27 mouse cellular contexts compared by ENCODE assay signal in genomic region chr5:112051786-112052185, GRCm38 (mm10).
"Had no signal": no experiment of that assay in that cellular context is flagged by ENCODE, and none has a peak within 500 bp of the region (broad histone marks: within the 10 kb centered on the region; RNA-seq: fewer than 3 reads in every experiment).

No protein-coding gene starts in this region.

- H3K36me3 ChIP-seq: heart, embryonic 13.5 days; heart, embryonic 15.5 days; hindbrain, embryonic 13.5 days; hindbrain, embryonic 15.5 days; kidney, embryonic 15.5 days; limb, embryonic 13.5 days; limb, embryonic 15.5 days; liver, embryonic 12.5 days had no signal

- DNase-seq: gastrocnemius, postnatal 14 days; gastrocnemius, postnatal 36 days; heart, adult 11 months; heart, adult 2 months; heart, postnatal 14 days; heart, postnatal 36 days; kidney, adult 11 months; kidney, adult 2 months; kidney, adult 9 months; kidney, postnatal 14 days; kidney, postnatal 36 days; layer of hippocampus, adult 9-11 months; layer of hippocampus, postnatal 36 days; left cerebral cortex, postnatal 4 days had no signal

- ATAC-seq: hindbrain, postnatal 0 days; intestine, embryonic 16.5 days; liver, embryonic 12.5 days had no signal

- H3K4me1 ChIP-seq: heart, embryonic 13.5 days; heart, embryonic 15.5 days; limb, embryonic 13.5 days; limb, embryonic 15.5 days; liver, embryonic 12.5 days had no signal

- H3K9ac ChIP-seq: heart, embryonic 13.5 days; heart, embryonic 15.5 days; hindbrain, embryonic 13.5 days; hindbrain, embryonic 15.5 days; kidney, embryonic 15.5 days; limb, embryonic 13.5 days; limb, embryonic 15.5 days; liver, embryonic 12.5 days; liver, embryonic 14.5 days had no signal

- H3K9me3 ChIP-seq: heart, embryonic 15.5 days; hindbrain, embryonic 15.5 days; kidney, embryonic 15.5 days; limb, embryonic 15.5 days; liver, embryonic 12.5 days had no signal

- H3K27ac ChIP-seq: heart, adult 2 months; heart, embryonic 13.5 days; heart, embryonic 15.5 days; hindbrain, embryonic 13.5 days; hindbrain, embryonic 15.5 days; hindbrain, postnatal 0 days; kidney, embryonic 15.5 days; kidney, postnatal 0 days; limb, embryonic 13.5 days; limb, embryonic 15.5 days; liver, embryonic 12.5 days; liver, embryonic 14.5 days had no signal

- H3K27me3 ChIP-seq: hindbrain, embryonic 13.5 days; hindbrain, embryonic 15.5 days; liver, embryonic 12.5 days had no signal

- H3K4me3 ChIP-seq: heart, adult 2 months; heart, embryonic 13.5 days; heart, embryonic 15.5 days; hindbrain, embryonic 13.5 days; hindbrain, embryonic 15.5 days; kidney, embryonic 15.5 days; limb, embryonic 13.5 days; limb, embryonic 15.5 days; liver, embryonic 12.5 days had no signal

- H3K4me2 ChIP-seq: heart, embryonic 11.5 days; heart, embryonic 13.5 days; heart, embryonic 15.5 days; hindbrain, embryonic 13.5 days; hindbrain, embryonic 15.5 days; kidney, embryonic 15.5 days; limb, embryonic 13.5 days; limb, embryonic 15.5 days; liver, embryonic 12.5 days had no signal
